Mouse (Mus musculus) midbrain, postnatal 0 days (tissue): Measurements from ENCODE around the gene Otx1. TPM values are rescaled to one million over a fixed set of nuclear protein-coding genes. Genes with fewer than 3 reads are reported as not detected.

ENCODE experiments used
- ATAC-seq: fragments of 200-750 bp; cut with Nextera tagmentation; 2 replicates; pipeline ENCODE4 v1.8.0; 2017; ENCODE audit warnings: moderate number of reproducible peaks, mild to moderate bottlenecking, moderate TSS enrichment, moderate library complexity; ENCODE audit not compliant: low FRiP score
- DNase-seq: peaks from one replicate; pipeline ENCODE4 v3.0.0-alpha.2; 2015; ENCODE audit warnings: low spot score
- H3K27ac ChIP-seq: fragments of 300-500 bp; sonication (generic); 2 replicates; pipeline ENCODE4 v1.5.1; 2014; ENCODE audit warnings: low read depth, mild to moderate bottlenecking, low read length, mixed read lengths
- H3K27me3 ChIP-seq: fragments of 300-500 bp; sonication (generic); 2 replicates; pipeline ENCODE4 v1.6.1; 2014; ENCODE audit warnings: low read length, control low read depth, mixed read lengths; ENCODE audit not compliant: insufficient read depth
- H3K36me3 ChIP-seq: fragments of 300-500 bp; sonication (generic); 2 replicates; pipeline ENCODE4 v1.6.1; 2014; ENCODE audit warnings: low read length, control low read depth, mixed read lengths; ENCODE audit not compliant: insufficient read depth
- H3K4me1 ChIP-seq: fragments of 300-500 bp; sonication (generic); 2 replicates; pipeline ENCODE4 v1.6.1; 2014; ENCODE audit warnings: mild to moderate bottlenecking, control low read depth, antibody characterized with exemption, low read length, mixed read lengths; ENCODE audit not compliant: insufficient read depth
- H3K4me2 ChIP-seq: fragments of 300-500 bp; sonication (generic); 2 replicates; pipeline ENCODE4 v1.6.1; 2014; ENCODE audit warnings: low read depth, mild to moderate bottlenecking, low read length, mixed read lengths; ENCODE audit not compliant: poor library complexity, severe bottlenecking
- H3K4me3 ChIP-seq: fragments of 300-500 bp; sonication (generic); 2 replicates; pipeline ENCODE4 v1.5.1; 2014; ENCODE audit warnings: low read depth, mild to moderate bottlenecking, low read length, moderate library complexity
- H3K9ac ChIP-seq: fragments of 300-500 bp; sonication (generic); replicated peaks from 2 replicates; pipeline ENCODE4 v1.6.1; 2014; ENCODE audit warnings: mild to moderate bottlenecking, low read length, moderate library complexity, mixed read lengths; ENCODE audit not compliant: poor library complexity, severe bottlenecking
- H3K9me3 ChIP-seq: fragments of 300-500 bp; sonication (generic); 2 replicates; pipeline ENCODE4 v1.6.1; 2016; ENCODE audit warnings: low read length, control low read depth
- CTCF ChIP-seq: IDR thresholded peaks from 2 replicates; pipeline ENCODE4 v1.5.1; 2016; ENCODE audit warnings: antibody characterized with exemption, mild to moderate bottlenecking
- WGBS: fragments of 180-500 bp; shearing (Covaris S2); extraction: QIAGEN DNeasy Blood & Tissue Kit; methylation state at CpG from one replicate; pipeline ENCODE4 v1.1.7; 2014; 5-methylcytosine and 5-hydroxymethylcytosine counted together
- polyA plus RNA-seq: library from polyadenylated mRNA; unstranded; fragments of >200 nt; fragmentation: Nextera tagmentation; extraction: Ambion mirVana; gene quantifications from 2 replicates; pipeline ENCODE4 v1.2.1, GENCODE M21; 2015
- total RNA-seq: library from RNA; depleted of rRNA; stranded (reverse); fragments of >200 nt; gene quantifications from 2 replicates; pipeline ENCODE4 v1.2.3, GENCODE M21; 2014

Otx1 gene
- total and polyA plus RNA-seq, 2 experiments from 2014 or later = 5.5 to 7.6 TPM

DNA sequence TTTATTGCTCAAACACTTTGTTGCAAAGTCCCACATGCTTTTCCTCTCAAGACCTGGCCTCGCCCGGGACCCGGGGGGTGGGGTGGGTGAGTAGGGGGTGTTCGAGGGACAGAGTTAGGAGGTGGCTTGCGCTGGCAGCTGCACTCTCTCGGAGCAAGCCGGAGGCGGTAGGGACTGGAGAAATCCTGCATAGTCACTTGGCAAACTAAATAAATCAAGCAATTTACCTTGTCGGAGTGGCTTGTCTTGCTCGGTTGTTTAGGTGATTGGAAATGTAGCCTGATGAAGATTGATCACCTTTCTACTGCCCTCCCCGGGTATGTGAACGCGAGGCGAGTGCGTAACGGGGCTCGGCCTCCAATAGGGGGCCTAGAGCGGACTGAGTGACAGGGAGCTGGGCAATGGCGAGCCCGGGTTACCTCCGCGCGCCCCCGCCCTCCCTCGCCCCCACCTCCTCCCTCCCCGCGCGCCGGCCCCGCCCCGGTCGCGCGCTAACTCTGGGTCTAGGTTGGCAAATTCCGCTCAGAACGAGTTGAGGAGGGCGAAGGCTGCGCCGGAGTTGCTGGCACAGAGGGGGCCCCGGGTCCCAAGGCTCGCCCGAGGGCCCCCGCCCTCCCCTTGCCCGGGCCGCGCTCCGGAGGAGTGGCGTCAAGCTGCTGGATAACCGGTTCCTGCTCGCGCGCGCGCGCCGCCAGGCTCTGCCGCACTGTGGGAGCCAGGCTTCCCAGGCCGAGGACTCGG, 1.2 kb downstream of the Otx1 start:
- no peaks in the 10 kb centered on the region for H3K9me3 ChIP-seq
- ATAC-seq (peak; percentile 77), DNase-seq (peak; percentile 30)
- H3K9ac ChIP-seq = peak overlapping the region; percentile 51
- no peaks in the 10 kb centered on the region for H3K36me3 ChIP-seq
- H3K4me1 ChIP-seq = peaks cover 4% of the 10 kb centered on the region; the same call in 1 of the 2 replicates
- peak overlapping the region; percentile 77 for H3K27ac ChIP-seq
- H3K27me3 ChIP-seq = peaks cover 38% of the 10 kb centered on the region
- under 1% methylated on average over 45 of the region's 59 CpGs for WGBS
- TF ChIP-seq CTCF = no peak
- H3K4me2 ChIP-seq = peak overlapping the region; percentile 64
- peak overlapping the region; percentile 43 for H3K4me3 ChIP-seq

DNA sequence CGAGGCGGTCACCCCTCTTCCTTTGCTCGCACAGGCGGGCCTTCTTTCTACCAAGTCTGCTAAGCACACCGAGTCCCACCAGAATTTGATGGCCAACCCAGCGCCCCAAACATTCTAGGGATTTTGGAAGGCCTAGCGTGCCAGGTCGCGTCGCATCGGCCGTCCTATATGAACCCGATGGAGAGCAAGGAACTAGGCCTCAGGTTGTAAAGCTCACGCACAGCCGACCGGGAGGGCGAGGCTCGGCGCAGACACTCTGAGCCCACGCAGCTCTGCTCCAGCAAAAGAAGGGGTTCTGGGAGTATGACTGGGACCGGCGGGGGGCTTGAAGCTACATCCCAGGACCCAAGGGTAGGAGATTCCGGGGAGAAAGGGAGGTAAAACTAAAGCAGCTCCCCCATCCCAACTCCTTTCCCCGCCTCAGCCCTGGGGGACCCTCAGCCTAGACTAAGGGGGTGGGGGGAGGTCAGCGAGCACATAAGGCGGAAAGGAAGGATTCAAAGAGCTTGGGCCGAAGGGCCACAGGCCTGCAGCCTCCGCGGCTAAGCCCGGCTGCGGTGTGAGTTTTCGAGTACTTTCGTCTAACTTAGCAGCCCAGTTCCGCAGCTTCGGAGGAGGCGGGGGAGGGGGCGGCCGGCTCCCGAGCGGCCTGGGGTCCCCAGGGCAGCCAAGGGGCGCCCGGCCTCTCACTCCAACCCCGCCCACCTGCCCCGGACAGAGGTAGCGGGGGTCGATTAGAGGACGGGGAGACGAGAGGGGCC, 2.2 kb downstream of the Otx1 start:
- Histone ChIP-seq H3K27me3 (peaks cover 34% of the 10 kb centered on the region), H3K9me3 (no peaks in the 10 kb centered on the region), H3K27ac (no peak overlapping the region), H3K4me1 (peaks cover 4% of the 10 kb centered on the region; the same call in 1 of the 2 replicates), H3K9ac (peak overlapping the region; percentile 51; the same call in 1 of the 2 replicates), H3K36me3 (no peaks in the 10 kb centered on the region), H3K4me3 (peak overlapping the region; percentile 43), H3K4me2 (peak overlapping the region; percentile 64)
- ATAC-seq = no peak
- TF ChIP-seq CTCF = no peak
- DNase-seq = no peak
- WGBS = 9% methylated on average over 46 of the region's 48 CpGs

DNA sequence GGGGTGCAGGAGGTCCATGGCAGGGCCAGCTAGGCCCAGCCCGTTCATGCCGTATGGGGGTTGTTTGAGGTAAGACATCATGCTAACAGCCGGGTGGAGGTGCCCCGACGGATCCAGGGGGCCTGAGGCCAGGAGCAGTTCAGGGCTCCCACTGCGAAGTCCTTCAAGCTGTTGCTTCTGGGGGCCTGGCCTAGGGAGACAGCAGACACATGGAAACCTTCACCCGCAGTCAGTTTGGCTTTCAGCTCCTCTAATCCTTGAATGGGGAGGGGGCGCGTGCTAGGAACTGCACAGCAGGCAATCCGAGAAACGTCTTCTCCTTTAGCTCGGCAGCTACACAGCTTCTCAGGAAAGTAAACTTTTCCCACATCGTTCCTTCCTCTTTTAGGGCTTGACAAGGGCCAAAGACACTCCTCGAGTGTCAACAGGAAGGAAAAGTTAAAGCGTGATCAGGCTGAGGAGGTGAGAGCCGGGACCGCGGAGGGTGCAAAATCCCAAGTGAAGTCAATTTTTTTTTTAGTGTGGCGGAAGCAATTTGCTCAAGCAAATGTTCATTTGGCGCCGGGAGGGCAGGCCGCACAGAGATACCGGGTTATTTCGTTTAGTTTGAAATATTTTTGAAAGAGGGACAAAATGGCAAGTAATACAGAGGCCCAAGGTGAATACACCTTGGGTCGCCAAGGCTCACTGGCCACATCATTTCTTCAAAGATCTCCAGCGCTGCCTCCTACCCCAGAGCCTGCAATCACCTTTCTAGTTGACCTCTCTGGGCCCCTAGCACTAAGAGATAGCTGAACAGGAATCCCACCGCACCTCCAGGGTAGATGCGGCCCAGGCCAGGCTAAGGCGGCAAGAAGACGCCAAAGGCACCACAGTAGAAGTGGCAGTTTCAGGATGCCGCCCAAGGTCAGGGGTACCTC, 3.0 kb downstream of the Otx1 start:
- peak overlapping the region; percentile 43 for H3K4me3 ChIP-seq
- no peaks in the 10 kb centered on the region for H3K9me3 ChIP-seq
- WGBS = 18% methylated on average over 31 of the region's 31 CpGs
- DNase-seq (no peak), ATAC-seq (no peak)
- H3K27ac ChIP-seq = no peak overlapping the region
- peaks cover 33% of the 10 kb centered on the region for H3K27me3 ChIP-seq
- peak overlapping the region; percentile 64 for H3K4me2 ChIP-seq
- peaks cover 4% of the 10 kb centered on the region; the same call in 1 of the 2 replicates for H3K4me1 ChIP-seq
- TF ChIP-seq CTCF = no peak
- no peaks in the 10 kb centered on the region for H3K36me3 ChIP-seq
- H3K9ac ChIP-seq = no peak overlapping the region; the same call in 1 of the 2 replicates

GRCm38 (mm10) chr11:21998141-21999047, 4.3 kb downstream of the Otx1 start:
- no peak for DNase-seq
- peak overlapping the region; percentile 43 for H3K4me3 ChIP-seq
- H3K36me3 ChIP-seq = no peaks in the 10 kb centered on the region
- peak; percentile 23; the same call in 1 of the 2 replicates for TF ChIP-seq CTCF
- H3K27me3 ChIP-seq = peaks cover 32% of the 10 kb centered on the region
- peak overlapping the region; percentile 25 for H3K4me2 ChIP-seq
- H3K27ac ChIP-seq = no peak overlapping the region
- 25% methylated on average over 32 of the region's 32 CpGs for WGBS
- no peak for ATAC-seq
- no peak overlapping the region for H3K9ac ChIP-seq
- peaks cover 4% of the 10 kb centered on the region; the same call in 1 of the 2 replicates for H3K4me1 ChIP-seq
- H3K9me3 ChIP-seq = no peaks in the 10 kb centered on the region
